Mouse (Mus musculus) urinary bladder, adult 2 months (tissue): ENCODE results near the gene Qrich1. TPM values are rescaled to one million over a fixed set of nuclear protein-coding genes. Genes with fewer than 3 reads are reported as not detected.

ENCODE experiments used
- DNase-seq: peaks from one replicate; pipeline ENCODE4 v3.0.0; 2022; ENCODE audit warnings: low spot score
- polyA plus RNA-seq: library from polyadenylated mRNA; depleted of rRNA; stranded (reverse); fragments of >200 nt; gene quantifications from 2 replicates; pipeline ENCODE4 v1.2.3, GENCODE M21; 2012

Qrich1 gene
- polyA plus RNA-seq, 1 experiment, result 89.8 TPM

DNA sequence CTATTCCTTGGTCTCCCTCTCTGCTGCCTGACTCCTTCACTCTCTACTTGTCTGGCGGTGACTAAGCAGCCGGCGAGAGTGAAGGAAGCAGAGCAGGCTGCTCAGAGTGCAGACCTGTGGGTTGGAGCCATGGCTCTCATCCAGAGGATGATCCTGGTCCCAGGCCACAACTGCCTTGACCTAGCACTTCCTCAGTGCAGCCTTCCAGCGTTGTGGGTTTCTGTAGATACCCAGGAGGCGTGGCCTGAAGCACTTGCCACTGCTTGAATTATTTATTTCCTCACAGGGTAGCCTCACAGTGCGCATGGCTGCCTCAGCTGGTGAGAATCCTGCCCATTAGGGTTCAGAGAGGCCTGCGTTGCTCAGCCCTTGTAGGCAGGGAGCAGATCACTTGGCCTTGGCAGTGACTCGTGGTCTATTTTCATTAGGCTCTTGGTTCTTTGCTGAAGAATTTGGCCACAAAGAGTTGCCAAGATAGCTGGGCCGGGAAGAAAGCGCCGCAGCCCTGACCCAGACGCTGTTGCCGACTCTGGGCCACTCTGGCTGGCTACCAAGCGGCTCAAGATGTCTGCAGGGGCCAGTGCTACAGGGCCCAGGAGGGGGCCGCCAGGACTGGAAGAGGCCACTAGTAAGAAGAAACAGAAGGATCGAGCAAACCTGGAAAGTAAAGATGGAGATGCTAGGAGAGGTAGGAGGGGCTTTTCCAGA is 24.4 kb upstream of the Qrich1 start:
- no peak for DNase-seq

DNA sequence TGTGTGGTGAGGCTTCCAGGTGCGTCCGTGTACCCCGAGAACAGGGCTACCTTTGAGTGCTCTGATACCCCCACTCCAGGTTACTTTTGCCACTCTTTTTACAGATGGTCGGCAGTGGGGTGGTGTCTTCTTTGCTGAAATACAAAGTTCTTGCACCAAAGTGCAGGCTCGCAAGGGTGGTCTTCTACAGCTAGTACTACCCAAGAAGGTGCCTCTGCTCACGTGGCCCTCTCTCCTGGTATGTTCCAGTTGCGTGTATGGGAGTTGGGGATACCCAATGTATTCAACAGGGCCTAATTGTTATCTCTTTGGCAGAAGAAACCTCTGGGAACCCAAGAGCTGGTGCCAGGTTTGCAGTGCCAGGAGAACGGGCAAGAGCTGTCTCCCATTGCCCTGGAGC is 23.4 kb upstream of the Qrich1 start:
- DNase-seq, result no peak

DNA sequence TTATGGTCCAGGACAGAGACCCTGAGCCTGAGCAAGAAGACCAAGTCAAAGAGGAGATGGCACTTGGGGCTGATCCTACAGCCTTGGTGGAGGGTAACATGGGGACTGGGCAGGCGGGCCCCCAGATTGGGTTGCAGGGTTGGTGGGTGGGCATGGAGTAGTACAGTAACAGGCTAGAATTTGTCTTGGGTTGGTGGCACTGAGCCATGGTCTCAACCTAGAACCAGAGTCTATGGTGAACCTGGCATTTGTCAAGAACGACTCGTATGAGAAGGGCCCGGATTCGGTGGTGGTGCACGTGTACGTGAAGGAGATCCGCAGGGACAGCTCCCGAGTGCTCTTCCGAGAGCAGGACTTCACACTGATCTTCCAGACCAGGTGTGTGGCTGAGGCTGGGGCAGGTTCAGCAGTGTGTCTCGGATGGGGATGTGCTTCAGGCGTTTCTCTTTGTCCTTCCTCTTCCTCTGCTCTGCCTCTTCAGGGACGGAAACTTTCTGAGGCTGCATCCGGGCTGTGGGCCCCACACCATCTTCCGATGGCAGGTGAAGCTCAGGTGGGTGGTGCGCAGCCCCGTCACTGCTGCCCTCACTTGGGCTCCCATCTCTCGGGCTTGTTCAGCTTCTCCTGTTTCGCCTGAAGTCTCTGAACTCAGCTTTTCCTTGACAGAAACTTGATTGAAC is 22.3 kb upstream of the Qrich1 start:
- no peak for DNase-seq

DNA sequence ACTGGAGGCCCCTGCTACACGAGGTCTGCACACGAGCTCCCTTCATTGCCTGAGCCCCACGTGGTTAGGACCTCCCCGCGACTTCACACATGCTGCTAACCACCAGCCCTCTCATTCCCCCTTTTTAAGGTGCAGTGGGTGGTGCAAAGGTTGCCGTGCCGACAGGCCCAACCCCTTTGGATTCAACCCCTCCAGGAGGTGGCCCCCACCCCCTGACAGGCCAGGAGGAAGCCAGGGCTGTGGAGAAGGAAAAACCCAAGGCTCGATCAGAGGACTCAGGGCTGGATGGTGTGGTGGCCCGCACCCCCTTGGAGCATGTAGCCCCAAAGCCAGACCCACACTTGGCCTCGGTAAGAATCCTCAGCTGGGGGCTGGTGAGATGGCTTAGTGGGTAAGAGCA is 21.7 kb upstream of the Qrich1 start:
- no peak for DNase-seq

DNA sequence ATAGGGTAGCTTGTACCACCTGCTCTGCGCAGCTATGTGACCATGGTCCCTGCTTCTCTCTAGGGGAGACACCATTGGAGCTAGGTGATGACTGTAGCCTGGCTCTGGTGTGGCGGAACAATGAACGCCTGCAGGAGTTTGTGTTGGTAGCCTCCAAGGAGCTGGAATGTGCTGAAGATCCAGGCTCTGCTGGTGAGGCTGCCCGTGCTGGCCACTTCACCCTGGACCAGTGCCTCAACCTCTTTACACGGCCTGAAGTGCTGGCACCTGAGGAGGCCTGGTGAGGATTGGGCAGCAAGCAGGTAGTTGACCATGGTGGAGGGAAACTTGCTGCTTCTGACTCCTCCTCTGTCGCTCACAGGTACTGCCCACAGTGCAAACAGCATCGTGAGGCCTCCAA is 17.4 kb upstream of the Qrich1 start:
- DNase-seq, result no peak

DNA sequence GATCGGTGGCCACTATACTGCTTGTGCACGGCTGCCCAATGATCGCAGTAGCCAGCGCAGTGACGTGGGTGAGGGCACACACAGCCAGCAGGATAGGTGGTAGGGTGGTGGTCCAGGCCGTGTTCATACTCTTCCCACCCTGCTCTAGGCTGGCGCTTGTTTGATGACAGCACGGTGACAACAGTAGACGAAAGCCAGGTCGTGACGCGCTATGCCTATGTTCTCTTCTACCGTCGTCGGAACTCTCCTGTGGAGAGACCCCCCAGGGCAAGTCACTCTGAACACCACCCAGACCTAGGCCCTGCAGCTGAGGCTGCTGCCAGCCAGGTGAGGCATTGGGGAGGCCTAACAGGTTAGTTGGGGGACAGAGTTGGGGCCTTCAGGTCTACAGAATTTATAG is 16.7 kb upstream of the Qrich1 start:
- no peak for DNase-seq

DNA sequence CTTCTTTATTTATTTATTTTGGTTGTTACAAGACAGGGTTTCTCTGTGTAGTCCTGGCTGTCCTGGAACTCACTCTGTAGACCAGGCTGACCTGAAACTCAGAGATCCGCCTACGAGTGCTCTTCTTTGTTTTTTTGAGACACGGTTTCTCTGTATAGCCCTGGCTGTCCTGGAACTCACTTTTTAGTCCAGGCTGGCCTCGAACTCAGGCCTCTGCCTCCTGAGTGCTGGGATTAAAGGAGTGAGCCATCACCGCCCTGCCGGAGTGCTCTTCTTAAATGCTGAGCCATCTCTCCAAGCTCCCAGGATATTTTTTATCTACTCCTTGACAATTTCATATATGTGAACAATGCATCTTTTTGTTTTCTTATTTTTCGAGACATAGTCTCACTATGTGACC is 9.7 kb upstream of the Qrich1 start:
- no peak for DNase-seq

DNA sequence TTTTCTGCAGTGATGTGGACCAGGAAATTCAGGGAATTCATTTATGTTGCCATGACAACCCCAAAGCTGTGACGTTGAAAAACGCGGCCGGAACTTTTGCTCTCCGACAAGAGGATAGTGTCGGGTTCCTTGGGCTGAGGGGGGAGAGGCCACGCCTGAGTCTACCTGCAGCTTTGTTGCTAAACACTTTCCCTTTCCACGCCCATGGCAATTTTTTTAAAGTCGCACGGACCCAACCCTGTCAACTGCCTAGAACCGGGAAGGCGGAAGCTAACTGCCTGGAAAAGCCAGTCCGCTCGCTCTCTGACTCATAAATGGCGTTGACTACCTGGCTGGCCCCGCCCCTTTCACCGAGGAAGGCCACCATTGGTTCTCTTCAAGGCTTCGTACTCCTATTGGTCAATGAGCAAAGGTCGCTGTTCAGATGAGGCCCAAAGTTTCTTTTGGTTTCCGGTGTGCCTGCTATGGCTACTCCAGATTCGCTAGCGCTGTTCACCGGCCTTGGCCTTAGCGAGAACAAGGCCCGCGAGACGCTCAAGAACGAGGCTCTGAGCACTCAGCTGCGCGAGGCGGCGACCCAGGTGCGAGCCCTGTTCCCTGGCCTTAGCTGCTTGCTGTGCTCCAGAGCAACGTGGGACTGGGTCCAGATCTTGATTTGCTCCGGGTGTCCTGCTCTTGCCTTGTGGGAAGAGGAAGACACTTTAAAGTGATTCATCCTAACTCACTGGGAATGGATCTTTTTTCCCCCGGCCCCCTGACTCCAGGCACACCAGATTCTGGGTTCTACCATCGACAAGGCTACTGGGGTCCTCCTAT is 8.8 kb upstream of the Qrich1 start, which contains the start of gene Qars:
TSS of gene Qars (plus strand) at position 88 of the 816 bp plus-strand sequence.
- DNase-seq, result peak; percentile 77

DNA sequence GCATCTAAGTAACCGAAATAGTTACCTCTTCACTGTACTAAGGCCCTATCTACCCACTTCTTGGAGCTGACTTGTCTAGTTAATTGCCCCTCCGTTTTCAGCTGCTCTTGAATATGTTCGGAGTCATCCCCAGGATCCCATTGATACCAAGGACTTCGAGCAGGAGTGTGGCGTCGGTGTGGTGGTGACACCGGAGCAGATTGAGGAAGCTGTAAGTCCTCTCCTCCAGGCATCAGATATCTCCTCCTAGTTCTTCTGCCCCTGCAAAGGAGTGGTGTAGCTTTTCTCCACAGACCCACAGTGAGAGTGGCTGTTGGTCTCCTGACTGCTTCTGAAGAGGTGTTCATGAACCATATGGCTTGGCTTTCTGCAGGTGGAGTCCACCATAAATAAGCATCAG is 7.8 kb upstream of the Qrich1 start:
- no peak for DNase-seq

DNA sequence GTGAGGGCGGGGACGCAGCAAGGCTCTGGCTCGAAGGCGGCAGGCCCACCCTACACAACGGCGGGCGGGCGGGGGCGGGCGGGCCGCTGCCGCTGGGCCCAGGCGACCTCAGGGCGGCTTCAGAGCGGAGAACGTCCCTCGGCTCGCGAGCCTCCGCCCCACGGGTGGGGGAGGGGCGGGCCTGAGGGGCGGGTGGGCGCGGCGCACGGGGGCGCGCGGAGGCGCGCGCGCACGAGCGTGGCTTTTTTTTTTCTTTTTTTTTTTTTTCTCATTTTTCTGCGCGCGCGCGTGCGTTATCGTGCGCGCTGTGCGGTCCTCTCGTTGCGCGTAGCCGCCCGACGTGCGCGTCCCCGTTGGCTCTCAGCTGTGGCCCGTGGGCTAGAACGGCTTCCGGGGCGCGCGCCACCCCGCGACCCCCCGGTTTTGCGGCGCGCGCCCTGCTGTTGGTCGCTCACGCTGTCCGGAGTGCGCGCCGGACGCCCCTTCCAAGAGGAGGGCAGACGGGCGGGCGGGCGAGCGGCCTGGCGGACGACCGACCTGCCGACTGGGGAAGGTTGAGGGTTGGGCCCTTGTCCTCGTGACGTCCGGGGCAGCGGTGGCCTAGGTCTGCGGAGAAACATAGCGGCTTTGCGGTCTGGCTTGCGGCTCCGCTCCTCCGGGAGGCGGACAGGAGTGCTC is 786 bp downstream of the Qrich1 start:
- peak; percentile 63 for DNase-seq

DNA sequence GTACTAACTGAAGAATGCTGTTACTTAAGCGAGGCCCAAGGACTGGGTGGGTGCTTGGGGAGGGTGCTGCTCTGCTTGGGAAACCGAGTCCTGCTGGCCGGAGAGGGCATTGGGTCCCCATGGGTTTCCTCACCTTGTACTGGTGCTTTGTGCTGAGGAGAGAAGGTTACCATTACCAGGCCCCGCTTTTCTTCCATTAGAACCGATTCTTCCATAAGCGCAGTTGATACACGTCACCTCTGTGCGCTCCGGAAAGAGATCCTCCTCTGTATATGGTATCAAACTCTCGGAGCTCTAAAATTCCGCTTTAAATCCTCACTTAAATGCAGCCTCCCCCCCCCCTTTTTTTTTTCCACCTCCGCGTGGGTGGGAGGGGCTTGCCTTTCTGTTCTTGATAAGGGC is 1.3 kb downstream of the Qrich1 start:
- no peak for DNase-seq

DNA sequence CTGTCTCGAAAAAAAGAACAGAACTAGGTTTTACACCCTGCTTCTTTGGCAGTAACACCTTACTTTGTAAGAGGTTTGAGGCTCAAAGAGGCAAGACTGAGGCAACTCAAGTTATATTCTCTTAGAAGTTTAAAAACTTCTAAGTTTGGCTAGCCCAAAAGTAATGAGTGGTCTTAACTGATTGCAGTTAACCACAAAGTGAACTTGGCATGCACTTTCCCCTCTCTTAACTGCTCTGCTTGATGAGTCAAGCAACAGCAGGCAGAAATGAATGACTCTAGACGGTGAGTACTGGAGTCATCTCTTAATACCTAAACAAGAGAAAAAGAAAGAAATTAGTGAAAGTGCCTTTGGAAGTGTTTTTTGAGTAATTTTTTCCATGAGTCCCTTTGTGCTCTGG is 5.0 kb downstream of the Qrich1 start:
- no peak for DNase-seq

DNA sequence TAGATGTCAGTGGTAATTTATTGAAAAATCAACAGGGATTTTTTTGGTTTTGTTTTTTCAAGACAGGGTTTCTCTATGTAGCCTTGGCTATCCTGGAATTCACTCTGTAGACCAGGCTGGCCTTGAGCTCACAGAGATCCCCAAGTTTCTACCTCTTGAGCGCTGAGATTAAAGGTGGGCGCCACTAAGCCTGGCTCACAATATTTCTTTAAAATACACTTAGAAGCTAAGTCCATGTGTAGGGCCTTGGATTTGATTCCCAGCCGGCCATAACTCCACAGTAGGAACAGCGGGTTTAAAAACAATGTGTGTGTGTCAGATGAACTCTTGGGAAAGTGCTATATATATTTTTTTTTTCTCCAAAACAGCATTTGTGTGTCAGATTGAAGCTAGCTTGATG is 6.7 kb downstream of the Qrich1 start:
- DNase-seq, result no peak

DNA sequence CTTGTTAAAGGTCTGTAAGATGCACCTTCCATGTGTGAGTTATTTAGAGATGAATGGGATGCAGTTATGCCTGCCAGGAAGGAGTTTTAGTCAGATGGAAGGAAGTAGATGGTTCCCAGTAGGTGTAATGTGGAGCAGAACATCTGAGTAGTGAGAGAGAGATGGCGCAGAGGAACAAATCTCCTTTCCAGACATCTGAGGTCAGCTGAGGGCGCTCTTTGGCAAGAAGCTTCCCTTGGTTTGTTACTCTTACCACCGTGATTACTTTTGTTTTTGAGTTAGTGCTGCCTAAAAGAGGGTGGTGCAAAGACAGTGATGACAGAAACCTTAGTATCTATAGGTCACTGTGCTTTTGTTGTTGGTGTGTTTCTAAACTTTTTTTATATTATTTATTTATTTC is 8.8 kb downstream of the Qrich1 start:
- DNase-seq, result no peak

DNA sequence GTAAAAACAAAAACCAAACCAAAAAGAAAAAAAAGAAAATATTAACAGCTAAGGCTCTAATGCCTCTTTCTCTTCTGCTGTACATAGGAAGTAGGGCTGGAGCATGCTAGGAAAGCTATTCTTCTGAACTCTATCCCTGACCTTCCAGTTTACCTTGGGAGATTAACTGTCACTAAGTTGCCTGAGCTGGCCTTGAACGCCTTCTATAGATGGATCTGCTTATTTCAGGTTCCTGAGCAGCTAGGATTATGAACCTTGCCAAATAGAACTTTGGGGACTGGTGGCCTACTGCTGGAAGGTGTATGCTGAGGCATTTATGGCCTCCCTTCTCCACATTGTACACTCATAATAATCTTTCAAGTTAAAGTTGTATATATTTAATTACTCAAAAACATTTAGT is 14.3 kb downstream of the Qrich1 start:
- DNase-seq, result no peak

DNA sequence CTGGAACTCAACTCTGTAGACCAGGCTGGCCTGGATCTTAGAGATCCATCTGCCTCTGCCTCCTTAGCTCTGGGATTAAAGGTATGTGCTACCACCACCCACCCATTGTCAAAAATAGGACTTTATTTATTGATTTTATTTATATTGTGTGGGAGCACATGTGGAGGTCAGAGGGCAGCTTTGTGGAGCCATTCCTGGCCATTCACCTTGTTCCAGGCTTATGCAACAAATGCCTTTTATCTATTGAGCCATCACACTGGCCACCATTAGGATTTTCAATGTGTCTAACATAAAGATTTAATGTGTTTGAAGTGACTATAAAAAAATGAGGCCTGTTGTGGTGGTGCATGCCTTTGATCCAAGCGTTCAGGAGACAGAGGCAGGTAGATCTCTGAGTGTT is 14.9 kb downstream of the Qrich1 start:
- DNase-seq, result no peak

DNA sequence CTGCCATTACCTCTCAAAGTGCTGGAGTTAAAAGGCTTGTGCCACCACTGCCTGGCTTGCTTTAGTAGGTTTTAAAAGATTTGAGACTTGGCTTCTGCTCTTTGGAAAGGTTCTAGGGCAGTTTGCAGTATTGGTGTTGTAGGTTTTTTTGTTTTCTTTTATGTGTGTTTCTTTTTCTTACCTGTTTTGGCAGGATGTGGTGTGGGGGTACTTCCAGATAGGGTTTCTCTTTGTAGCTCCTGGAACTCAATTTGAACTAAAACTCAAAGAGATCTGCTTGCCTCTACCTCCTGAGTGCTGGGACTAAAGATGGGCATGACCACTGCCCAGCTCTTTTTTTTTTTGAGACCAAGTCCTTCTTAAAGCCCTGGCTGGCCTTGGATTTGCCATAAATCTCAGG is 24.2 kb downstream of the Qrich1 start:
- no peak for DNase-seq

DNA sequence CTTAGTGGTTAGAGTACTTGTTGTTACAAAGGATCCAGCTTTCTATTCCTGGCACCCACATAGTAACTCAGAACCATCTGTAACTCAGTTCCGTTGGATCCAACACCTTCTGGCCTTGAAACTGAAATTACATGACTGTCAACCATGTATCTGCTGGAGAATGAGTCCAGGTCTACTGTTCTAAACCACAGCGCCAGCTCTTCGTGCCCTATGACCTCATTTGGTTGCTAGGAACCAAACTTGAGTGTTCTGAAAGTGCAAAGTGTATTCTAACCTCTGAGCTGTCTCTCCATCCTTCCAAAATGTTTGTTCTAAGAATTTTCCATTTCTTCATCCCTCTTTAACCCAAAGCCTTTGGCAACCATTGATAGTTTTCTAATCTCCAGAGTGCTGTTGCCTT is 29.4 kb downstream of the Qrich1 start:
- no peak for DNase-seq

DNA sequence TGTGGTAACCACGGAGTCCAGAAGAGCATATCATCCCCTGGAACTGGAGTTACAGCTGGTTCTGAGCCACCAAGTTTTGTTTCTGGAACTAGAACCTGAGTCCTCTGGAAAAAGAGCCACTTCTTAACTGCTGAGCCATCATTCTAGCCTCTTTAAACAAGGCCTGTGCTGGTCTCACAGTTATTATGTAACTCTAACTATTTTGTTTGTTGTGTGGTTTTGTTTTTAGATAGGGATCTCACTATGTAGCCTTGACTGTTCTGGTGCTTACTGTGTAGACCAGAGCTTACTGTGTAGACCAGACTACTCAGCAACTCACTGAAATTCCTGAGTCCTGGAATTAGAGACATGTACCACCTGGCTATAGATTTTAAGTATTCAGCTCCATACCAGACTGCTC is 30.3 kb downstream of the Qrich1 start:
- no peak for DNase-seq

DNA sequence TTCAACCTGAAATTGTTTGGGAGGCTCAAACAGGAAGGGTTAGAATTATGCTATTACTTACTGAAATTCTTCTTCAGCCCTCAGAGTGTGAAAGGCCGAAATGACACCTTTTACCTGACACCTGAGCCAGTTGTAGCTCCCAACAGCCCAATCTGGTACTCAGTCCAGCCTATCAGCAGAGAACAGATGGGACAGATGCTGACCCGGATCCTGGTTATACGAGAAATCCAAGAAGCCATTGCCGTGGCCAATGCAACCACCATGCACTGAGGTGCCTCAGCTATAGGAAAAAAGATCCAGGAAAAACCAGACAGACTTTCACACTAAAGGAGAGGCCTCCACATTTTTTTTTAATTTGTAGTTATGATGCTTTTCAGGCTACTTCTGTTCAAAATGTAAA is 42.6 kb downstream of the Qrich1 start:
- no peak for DNase-seq

DNA sequence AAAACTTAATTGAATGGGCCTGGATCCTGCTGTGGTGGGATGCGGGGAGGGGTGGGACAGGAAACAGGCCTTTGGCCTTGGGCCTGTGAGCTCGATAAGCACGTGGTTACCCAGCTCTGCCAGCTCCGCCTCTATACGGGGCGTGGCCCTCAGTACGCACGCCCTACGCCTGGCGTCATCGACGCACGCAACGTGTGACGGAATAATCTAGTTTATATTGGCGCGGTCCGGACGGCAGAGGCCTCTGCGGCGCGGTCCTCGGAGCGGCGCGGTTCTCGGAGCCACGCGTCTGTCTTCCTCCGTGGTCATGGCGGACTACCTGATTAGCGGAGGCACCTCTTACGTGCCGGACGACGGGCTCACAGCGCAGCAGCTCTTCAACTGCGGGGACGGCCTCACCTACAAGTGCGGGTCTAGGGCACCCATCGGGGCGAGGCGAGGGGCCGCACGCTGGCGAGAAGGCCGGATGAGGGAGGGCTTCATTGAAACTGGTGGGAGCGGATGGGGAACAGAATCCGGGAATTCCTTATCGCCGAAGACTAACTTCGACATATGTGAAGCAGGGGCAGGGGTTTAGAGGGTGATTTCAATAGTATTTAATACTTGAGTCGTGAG is 43.7 kb downstream of the Qrich1 start, which contains the start of gene Impdh2:
TSS of gene Impdh2 (plus strand) at position 60 of the 615 bp plus-strand sequence.
- peak; percentile 75 for DNase-seq

DNA sequence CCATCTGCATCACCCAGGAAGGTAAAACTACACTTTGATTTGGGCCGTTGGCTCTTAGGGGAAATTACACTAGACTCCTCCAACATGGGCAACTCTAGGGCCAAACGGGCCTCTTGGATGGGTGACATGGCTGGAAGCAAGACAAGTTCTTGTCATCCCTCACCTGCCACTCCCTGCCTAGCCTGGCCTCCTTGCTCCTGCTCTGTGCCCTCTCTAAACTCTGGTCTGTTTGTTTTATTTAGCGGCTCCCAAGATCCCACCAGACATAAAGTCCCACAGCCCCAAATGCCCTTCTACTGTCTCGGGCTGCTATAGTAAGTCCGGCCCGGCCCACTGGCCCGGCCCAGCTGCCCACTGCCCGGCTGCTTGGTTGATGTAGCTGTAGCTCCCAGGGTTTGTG is 47.1 kb downstream of the Qrich1 start:
- DNase-seq, result no peak
